Mouse (Mus musculus) fibroblast of lung, adult 2 months (primary cell): ENCODE measurements at regions not wholly inside any gene's neighbourhood (a gene's known extent, or its start where the extent isn't known, plus 50 kb on each side); places are given as distances from the start of the nearest gene placed in this dataset.

ENCODE experiments used
- DNase-seq: peaks from one replicate; pipeline ENCODE4 v3.0.0-alpha.2; 2011; ENCODE audit warnings: low read depth

DNA sequence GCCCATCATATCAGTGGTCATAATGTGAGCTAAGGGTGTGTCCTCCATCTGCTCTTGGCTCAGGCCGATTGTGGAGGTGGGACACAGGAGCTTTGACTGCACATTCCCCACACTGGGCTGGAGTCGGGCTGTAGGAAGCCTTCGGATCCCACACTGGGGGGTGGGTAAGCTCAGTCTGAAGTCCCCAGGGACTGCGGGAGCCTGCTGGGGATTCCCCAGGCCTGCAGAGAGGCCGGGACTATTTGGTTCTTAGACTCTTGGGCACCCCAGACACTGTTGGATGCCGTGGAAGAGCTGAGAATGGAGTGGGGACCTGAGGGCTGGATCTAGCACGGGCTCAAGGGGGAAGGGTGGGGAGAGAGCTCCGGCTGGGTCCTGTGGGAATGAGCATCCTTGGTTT is 547.1 kb upstream of the Nrp1 start:
- DNase-seq = no peak

DNA sequence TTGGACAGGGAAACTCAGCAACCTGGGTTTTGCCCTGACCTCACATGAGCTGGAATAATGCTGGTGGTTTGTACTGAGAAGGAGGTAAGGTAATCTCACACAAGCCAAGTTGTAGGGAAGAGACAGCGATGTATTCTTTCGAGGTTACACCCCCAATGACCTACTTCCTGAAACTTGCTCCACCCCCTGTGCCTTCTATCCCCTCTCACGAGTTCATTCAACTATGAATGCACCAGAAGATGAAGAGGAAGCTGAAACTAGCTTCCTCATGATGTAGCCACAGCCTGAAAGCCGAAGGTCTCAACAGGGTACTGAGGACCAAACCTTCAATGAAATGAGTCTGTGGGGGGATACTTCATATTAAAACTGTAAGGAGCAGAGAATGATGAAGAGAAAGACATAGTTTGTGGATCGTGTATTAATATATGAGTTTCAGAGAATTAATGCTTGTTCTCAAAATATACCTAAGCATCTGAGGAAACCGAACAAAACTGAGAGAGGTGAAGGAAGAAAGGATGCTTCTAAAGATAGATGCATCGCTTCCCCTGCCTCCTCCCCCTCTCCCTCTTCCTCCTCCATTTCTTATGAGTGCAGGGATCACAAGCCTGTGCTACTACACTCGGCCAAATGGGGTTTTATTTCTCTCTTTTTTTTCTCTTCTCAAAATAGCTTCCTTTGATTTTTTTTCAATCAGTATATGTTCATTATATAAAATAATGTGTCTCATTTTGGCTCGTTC is 543.5 kb upstream of the Nrp1 start:
- no peak for DNase-seq

- DNase-seq = peak; percentile 58
Measured at GRCm38 (mm10) chr8:127820741-127821170, 537.6 kb upstream of the Nrp1 start.

DNA sequence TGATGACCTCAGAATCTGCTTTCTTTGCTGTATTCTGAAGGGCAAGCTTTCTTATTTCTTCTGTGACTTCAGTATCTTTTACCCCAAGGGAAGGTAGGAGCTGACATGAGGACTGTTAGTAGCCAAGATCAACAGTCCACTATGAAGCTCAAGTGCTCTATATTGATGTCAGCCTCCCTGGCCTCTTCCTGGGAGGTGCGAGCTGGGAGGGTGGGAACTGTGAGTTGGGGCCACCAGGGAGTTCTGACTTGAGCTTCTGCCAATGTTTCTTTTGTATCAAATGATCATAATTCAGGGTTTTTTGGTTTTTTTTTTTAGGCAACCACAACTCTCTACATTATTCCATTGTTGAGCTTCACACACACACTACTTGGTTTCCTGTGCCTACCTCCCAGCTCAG is 536.8 kb upstream of the Nrp1 start:
- no peak for DNase-seq

GRCm38 (mm10) chr8:127825041-127825440 is 533.4 kb upstream of the Nrp1 start:
- DNase-seq = no peak

DNA sequence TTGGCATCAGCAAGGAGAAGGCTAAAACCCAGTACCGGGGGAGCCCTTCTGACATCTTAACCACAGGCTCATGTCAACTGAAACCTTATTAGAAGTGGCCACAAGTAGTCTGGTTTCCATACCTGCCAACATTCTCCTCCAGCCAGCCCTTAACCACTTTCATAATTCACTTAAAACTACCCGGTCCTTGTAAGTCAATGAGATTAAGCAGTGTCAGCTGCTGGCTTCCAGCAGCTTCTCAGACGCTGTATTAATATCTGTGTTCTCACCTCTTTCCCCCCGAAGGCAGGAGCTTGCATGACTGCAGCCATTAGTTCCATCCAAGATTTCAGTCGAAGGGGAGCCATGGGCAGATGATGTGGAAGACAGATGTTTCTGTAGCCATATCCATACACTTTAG is 530.6 kb upstream of the Nrp1 start:
- DNase-seq = no peak

DNA sequence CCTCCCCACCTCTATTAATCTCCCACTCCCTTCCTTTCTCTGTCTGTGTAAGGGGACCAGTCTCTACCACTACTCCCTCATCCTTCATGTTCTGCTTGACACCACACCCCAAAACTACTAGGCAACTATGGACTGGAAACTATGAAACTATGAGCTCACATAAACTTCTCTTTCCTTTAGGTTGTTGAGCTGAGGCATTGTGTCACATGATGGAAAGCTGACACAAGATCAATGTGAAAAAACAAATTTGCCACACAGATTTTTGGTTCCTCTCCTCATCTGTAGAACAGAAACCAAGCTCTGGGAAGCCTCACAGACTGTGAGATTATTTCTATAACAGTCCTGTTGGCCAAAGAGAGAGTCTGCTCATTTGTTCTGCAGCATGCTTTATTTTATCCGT is 528.7 kb upstream of the Nrp1 start:
- no peak for DNase-seq

- DNase-seq = peak; percentile 30
Measured at GRCm38 (mm10) chr8:127834006-127834405, 524.4 kb upstream of the Nrp1 start.

DNA sequence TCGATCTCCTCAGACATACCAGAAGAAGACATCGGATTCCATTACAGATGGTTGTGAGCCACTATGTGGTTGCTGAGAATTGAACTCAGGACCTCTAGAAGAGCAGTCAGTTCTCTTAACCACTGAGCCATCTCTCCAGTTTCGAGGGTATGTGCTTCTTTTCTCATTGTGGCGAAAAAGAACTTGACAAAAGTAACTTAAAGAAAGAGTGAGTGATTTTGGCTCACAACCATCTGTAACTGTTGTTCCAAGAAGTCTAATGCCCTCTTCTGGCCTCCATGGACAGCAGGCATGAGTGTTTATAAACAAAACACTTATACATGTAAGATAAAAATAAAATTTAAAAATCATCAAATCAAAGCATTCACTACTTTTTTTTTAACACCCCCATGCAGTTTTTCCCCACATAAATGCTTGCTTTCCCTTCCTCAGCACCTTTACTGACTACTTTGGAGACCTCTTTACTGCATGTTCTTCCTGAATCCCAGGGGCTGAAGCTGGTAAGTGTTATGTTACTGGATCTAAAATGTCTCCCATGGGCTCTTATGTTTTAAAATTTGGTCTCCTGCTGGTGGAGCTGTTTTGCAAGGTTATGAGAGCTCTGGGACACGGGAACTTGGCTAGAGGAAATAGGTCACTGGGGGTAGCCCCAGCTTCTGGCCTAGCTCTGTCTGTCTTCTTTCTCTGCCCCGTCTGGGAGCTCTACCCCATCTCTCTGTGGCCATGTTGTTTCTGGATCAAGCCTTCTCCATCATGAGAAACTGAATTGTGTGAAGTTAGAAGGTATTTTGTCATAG is 521.8 kb upstream of the Nrp1 start:
- DNase-seq = no peak

DNA sequence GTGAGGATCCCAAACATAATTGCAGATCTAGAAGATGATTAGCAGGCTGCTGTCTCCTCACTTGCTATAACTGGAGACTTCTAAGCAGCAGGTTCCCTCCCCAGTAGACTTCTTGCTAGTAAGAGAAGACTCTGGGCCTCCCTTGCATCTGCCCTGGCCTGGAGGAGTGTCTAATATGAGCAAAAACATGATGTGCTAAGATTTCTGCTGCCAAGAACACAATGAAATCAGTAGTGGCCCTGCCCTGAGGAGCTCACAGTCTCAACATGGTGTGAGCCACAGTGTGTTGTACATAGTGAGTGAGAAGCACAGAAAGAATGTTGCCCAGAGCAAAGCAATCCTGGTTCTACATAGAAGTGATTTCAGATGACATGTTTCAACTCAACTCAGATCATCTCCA is 520.1 kb upstream of the Nrp1 start:
- no peak for DNase-seq

DNA sequence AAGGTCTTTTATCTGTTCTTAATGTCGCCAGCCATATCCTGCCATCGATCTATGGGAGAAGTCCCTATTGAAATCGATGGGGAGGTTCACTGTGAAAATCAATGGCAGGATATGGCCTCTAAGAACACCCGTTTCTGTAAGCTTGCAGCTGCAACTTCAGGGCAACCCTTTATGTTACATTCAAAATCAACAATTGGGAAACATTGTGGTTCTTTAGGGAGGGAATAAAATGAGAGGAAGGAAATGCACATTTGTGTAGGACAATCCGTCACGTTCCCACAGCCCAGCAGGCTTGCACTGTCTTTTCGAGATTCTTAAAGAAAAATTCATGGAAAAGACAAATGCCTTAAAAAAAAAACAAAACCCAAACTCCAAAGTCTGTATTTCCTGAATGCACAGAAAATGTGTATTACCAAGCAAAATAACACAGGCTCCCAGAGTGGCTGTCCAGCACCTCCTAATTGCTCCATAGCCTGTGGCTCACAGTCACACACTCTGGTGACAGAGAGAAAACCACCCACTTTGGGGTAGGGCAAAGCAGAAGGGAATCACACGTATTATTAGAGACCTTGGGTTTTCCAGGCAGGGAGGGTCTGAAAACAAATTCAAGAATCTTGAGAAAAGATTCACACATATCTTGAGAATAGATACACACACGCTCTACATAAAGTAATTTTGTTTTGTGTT is 510.9 kb upstream of the Nrp1 start:
- no peak for DNase-seq

DNA sequence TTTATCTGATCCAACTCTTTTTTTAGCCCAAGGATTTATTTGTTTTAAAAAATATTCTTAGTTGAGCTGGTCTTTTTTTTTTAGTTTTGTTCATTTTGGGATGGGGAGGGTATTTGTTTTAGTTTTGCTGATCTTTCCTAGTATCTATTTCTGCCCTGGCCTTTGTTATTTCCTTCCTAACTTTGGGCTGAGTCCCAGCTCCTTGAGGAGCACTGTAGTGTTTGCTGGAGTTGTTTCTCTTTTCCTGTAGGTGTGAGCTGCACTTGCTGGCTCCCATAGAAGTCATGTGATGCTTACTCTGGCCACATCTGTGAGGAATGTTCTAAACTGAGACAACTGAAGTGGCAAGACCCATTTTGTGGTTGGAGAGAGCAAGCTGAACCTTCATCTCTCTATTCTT is 508.5 kb upstream of the Nrp1 start:
- no peak for DNase-seq

DNA sequence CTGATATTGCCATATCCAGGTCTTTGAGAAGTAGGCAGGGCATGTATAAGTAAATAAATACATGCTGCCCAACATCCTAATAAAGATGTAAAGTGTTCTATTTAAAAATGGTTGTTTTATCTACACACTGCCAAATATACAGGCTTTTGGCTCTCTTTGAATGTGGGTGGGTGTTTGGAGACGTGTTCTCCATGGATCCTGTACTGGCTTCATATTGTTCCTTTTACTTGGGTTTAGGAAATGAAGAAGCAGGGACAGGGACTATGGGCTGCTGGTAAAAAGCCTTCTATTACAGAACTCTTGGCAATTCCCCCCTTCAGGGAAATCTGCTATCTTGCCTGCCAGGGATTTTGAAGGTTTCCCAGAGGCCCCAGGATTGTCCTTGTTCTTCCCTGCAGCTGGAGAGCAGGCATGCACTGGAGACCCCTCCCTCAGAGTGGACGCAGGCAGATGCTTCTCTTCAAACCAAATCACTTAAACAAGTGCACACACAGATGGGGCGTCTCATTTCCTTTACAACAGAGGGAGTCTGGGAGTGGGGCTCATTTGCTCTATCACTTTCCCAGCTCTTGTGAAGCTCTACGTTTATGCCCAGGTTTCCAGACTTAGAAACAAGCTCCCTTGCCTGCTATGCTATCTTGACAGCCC is 502.6 kb upstream of the Nrp1 start:
- DNase-seq = no peak

DNA sequence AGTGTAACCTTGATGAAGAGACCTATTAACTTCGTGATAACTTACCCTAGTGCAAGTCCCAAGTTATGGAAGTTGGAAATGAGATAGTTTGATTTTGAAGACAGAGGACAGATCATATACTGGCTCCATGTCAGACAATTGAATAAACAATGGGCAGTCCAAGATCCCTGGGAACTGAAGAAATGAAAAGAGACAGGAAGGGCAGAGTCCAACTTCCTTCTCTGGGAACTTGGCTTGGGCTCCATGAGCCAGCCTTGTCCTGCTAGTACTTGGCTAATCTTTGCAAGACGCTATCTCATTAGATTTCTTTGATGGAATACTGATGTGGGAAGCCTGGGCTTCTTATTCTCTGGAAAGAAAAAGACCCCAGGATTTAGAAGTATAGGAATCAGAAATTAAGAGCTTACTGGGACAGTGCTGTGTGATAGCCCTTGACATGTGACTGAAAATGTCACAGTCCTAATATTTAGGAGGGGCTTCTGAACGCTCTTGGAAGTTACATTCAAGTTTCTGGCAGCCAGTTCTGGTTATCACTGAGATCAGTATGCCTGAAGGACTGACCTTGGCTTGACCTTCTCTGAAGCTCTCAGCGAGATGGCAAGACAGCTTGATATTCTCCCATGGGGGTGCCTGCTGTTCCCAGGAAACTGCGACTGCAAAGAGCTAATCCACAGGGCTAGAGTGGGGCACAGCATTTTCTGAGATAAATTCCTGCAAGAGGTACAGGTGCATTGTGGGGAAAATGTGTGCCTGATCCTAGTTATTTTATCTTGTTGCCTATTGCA is 501.9 kb upstream of the Nrp1 start:
- no peak for DNase-seq

DNA sequence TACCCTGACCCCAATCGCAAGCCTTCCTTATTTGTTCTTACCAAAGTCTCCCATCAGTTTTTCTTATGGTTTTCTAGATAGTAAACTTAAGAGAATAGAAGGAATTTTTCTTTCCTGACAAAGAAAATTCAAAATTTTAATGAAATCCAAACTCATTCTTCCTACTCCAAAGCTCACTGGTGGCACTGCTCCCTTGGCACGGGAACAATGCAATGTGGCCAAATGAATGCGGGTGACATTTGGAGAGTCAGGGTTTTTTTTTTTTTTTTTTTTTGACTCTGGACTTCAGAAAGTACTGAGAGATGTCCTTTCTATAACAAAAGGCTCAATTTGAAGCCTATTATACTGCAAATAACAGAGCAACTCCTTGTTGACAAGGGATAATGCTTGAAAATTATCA is 499.4 kb upstream of the Nrp1 start:
- no peak for DNase-seq

GRCm38 (mm10) chr8:127860376-127860775 is 498.0 kb upstream of the Nrp1 start:
- no peak for DNase-seq

- no peak for DNase-seq
Measured at GRCm38 (mm10) chr8:127860891-127861290, 497.5 kb upstream of the Nrp1 start.

DNA sequence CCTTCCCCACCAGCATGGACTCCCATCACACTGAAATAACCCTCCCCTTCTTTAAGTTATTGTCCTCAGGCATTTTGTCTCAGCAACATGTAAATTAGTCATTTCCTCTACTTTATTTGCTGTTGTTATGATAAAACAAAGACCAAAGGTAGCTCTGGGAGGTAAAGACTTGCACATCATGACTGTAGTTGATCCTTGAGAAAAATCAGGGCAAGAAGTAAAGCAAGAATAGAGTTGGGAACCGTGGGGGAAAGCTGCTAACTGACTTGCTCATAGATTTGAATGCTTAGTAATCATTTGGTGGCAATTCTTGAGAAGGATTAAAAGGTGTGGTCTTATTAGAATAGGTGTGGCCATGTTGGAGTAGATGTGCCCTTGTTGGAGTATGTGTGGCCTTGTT is 473.8 kb upstream of the Nrp1 start:
- DNase-seq = no peak

- no peak for DNase-seq
Measured at GRCm38 (mm10) chr8:127885211-127885610, 473.2 kb upstream of the Nrp1 start.

- no peak for DNase-seq
Measured at GRCm38 (mm10) chr8:127885831-127886230, 472.6 kb upstream of the Nrp1 start.

GRCm38 (mm10) chr8:127890729-127891128 is 467.7 kb upstream of the Nrp1 start:
- no peak for DNase-seq

- DNase-seq = no peak
Measured at GRCm38 (mm10) chr8:127894284-127894683, 464.1 kb upstream of the Nrp1 start.
